Mouse (Mus musculus): ENCODE results near the gene Acsl3.

Gene Acsl3

DNA sequence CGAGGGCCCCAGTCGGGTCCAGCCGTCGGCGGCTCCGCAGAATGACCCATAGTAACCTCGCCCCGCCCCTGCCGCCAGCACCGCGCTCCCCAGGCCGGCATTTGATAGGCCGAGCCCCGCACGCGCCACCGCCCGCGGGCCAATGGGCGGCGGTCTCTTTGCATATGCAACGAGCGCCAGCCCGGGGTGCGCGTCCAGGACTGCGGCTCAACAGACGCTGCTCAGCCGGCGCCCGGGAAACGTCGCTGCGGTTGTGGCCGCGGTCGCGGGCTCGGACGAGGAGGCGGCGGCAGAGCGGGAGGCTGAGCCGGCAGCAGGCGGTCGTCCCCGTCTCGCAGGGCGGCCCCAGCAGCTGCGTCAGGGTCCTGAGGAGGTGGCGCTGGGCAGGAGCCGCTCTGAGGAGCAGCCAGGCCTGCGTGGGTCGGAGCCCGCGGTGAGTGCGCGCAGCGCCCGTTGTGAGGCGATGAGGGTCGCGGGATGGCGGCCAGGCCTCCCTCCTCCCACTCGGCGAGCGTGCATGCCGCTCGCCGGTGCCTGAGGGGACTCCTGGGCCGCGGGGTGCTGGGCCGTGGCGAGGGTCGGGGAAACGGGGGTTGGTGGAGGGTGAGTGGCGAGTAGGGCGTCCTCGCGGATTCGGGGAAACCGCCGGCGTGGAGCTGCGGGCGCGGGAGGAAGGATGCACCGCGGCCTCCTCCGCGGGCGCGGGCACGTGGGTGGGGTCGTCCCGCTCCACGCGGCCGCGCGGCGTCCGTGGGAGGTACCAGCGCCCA is at the start of gene Acsl3, which contains the start of gene Utp14b:
Acsl3 (plus strand) TSS at position 155 of the 770 bp plus-strand sequence.
Utp14b (plus strand) TSS at position 368 of the 770 bp plus-strand sequence.
- DNase-seq, result peak; percentile 98

DNA sequence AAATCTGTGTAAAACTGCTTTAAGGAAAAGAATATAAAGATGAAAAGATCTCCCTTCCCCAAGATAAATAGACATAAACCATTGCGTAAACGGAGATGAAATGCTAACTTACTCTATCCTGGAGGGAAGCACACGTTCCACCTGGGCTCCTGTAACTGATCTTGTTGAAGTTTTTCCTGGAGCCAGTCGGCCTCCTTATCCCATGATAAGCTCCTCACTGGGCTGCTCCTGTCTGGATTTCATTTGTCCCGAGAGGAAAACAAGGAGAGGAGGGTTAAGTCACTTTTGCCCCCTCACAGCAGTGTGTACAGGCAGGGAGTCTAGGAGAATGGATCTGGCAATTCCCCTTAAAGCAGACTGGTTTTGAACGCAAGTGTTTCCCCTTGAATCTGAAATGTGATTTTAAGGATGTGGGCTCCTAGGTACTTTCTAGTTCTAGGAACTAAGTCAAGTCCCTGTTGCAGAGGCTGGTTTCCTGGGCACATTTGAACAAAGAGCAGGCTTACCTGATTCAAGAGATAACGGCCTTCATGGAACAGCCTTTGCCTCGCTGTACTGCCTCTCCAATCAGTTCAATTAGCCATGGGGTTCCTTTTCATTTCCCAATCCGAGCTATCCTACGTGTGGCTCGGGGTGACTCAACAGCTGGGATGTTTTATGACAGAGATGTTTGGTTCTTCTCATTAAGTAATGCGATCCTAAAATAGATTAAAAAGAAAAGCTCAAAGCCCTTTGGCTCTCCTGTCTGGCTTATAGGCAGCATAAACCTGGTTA is 48.3 kb upstream of the Acsl3 start:
- no peak for DNase-seq

DNA sequence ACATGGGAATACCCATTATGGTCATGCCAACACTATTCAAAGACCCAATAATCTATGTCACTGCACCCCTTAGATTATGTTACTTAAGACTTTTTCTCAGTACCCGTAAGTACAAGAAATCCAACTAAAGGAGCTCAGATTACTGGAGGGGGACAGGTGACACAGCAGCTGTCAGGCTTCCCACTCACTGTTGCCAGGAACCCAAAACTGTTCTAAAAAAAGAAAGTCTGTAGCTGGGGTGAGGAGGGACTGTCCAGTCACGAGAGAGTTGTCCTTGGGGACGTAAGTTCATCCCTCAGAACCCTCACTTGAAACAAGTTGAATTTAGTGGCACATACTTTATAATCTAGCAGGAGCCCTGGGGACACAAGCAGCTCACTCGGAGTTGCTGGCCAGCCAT is 46.6 kb upstream of the Acsl3 start:
- no peak for DNase-seq

DNA sequence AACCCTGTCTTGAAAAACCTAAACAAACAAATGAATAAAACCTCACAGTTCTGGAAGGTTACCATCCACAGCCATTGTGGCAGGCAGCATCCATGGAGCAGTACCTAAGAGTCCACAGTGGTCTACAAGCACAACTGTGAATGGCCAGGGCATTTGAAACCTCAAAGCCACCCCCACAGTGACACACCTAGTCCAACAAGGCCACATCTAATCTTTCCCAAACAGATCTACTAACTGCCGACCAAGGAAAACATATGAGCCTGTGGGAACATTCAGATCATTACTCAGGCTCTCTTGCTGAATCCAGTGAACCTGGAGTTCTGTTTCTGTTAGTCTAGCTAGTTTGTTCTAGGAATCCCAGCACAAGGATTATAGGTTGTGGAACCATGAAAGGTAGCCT is 44.7 kb upstream of the Acsl3 start:
- DNase-seq, result no peak

DNA sequence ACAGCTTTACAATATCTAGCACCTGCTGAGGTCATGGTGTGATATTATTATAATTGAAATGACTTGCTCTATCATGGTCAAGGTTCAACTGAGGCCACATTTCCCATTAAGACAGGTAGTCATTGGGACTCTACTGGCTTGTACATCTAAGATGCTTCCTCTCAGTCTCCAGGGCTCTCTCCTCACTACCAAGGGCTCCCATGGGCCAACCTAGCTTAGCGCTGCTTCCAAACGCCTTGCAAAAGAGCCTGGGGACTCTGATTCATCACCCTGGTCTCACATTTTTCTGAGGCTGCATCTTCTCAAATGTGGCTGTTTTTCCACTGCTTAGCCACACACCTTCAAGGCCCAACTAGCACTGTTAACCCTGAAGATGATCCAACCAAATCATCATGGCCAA is 33.3 kb upstream of the Acsl3 start:
- DNase-seq, result no peak

DNA sequence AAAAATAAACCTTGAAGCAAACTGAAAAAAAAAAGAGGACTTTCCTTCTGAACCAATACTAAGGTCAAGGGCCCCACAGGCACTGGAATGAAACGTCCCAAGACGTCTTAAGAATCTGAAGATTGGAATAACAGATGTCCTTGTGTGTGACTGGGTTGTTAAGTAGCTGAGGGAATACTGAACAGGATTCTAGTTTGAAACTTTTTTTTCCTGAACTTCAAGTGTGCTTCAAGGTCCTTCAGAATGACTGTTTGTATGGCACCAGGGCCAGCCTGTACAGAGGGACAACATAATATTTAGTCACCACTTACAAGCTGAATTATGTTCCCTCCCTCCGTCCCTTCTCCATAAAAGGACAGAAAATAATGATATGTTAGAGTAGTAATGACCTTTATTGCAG is 23.1 kb upstream of the Acsl3 start:
- DNase-seq, result no peak

DNA sequence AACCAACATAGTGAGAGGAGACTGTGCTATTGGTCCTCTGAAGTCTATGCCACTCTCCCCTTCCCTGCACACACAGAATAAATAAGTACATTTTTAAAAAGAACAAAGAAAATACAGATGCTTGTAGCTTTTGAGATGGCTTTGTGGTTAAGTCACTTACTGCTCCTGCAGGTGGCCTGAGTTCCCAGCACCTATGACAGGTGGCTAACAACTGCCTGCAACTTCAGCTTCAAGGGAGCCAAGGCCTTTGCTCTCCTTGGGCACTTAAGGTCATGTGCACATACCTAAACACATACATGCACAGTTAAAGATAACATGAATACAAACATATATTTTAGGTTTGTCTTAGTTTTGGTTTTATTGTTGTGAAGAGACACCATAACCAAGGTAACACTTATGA is 16.8 kb upstream of the Acsl3 start:
- no peak for DNase-seq

DNA sequence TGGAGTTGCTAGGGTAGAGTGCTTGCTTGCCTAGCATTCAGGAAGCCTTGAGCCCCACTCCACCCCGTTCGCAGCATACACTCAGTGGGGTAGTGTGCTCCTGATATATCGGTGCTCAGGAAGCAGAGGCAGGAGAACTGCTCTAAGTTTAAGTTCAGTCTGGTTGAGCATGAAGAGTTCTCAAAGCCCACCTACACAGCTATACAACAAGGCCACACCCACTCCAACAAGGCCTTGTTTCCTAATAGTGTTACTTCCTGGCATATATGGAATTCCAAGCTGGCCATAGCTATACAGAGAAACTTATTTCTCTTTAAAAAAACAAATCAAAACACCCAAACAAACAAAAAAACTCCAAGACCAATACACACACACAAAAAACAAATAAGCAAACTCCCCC is 15.8 kb upstream of the Acsl3 start:
- DNase-seq, result no peak

DNA sequence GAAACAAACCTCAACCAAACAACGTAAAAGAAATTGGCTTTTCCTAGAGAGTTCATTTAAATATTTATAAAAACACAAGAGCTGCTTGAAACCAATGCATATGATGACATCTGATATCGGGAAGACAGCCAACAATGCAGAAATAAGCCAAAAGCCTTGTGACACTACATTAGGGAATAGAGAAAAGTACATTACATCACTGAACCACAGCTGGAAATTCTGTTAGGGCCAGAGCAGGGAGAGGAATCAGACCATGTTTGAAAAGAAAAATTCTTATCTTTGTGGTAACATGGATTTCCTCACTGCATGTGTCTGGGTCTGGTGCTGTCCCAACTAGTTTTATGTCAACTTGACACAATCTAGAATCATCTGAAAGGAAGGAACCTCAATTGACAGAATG is 15.4 kb upstream of the Acsl3 start:
- no peak for DNase-seq

DNA sequence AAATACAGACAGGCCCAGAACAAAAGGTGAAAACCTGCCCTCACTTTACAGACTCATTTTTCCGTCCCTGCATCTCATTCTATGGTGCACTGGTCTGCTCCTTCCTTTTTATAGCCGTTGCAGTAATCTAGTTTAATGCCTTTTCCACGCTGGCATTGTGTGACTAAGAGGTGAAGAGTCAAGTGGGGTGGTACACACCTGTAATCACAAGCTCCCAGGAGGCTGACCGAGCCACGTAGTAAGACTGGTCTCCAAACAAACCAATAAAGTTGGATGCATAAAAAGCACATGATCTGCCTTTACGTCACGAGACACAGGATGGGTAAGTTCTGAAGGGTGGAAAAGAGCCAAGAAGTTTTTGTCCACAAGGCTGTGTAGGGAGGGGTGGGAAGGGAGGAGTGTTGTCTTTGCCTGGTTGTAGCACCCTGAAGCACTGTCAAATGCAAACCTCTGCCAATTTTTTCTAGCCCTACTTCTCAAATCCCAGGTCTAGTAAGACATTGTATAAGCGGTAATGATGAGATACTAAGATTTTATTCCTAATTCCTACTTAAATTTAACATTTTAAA is 10.2 kb upstream of the Acsl3 start:
- DNase-seq, result no peak

DNA sequence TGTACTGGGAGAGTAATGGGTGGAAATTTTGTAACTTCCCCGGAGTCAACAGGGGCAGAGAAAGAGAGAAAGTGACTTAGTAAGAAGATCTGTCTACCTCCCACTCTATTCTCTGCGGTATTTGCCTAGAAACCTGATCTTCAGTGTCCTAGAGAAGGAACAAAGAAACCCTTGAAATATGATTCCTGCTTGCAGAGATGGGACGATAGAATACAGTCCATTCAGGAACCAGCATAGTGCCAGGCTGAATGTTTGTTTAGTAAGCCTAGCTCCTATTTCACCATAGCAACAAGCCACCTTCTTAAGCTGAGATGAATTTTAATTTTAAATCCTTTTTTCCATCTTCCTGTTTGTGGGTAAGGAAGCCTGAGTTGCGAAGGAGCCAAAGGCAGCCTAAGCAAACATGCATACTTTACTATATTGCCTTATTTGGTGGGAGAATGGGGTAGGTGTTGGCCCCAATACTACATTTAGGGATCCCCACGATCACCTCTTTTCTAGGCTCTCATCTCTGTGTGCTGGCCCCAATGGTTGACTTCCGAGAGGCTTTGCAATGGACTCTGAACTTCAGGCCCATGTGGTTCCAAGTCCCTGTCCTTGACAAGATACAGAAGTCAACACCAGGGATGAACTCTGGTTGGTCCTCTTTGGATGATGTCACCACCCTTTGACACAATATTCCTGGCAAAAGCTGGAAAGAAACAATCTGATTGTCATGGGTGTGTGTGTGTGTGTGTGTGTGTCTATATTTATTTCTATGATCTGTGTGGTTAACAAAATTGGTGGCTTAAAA is 8.2 kb upstream of the Acsl3 start:
- DNase-seq, result no peak

DNA sequence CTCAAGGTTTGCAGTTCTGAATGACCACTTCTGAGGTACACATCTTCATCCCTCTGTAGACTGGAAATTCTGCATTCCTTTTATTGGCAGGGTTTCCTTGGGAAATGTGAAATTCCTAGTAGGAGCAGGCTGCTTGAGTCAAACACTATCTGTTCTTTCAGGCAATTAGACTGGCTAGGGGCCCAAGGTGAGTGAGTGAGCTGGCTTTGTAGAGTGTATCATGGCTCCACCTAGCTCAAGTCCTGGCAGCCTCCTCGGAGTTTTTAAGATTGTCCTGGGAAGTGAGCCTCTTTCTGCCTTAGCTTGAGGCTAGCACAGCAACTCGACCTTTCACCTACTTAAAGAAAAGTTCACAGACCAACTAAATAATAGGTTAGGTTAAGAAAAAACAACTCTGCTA is 1.2 kb upstream of the Acsl3 start:
- no peak for DNase-seq

DNA sequence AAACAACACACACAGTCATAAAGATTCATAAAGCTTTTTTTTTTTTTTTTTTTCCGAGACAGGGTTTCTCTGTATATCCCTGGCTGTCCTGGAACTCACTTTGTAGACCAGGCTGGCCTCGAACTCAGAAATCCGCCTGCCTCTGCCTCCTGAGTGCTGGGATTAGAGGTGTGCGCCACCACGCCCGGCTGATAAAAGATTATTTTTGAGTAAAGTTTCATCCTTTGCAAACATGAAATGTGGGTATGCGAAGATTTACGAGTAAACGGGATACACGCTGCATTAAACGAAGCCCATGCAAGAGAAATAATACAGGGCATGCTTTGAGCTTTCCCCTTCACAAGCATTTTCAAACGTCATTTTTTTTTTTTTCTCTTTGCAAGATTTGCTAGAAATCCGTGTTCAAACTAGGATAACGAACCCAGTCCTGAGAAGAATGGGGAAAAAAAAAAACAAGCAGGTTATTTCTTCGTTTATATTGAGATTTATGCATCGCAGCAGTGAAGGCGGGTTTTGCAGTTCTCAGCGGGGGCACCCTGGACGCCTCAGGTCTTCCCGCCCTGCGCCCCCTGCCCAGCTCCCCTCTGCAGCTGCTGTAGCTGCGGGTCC is 500 bp upstream of the Acsl3 start:
- DNase-seq, result no peak

DNA sequence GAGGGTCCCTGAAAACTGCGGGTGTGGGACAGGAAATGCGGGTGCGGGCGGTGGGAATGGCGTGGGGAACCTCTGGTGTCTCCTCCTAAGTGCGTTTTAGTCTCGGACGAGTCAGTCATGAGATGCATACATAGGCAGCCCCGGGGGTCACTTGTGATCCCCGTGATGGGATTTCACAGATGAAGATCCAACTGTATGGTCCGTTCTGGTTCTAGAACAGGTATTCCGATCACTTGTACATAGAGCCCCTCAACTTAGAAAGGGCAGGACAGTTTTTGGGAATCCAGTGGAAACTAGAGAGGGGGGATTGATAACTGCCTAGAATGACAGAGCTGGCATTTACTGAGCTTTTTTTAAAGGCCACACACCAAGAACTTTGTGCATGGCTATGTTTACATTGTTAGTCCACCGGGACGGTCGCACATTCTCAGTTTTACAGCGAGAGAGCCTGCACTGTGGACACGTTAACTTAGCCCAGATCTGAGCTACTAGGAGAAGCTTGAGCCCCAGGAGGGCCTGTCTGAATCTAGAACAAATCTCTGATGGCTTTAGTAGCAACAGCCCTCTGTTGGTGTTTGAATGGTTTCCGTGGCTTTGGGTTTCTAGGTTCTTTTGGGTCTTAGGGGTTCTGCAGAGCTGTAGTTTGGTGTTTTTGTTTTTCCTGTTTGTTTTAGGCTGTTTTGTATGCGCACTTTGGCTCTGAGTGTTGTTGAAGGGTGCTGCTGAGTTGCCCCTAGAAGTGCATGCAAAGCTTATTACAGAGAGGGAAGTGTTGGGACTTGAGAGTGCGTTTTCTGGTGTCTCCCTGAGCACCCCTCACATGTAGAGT is 1.0 kb downstream of the Acsl3 start:
- DNase-seq, result peak; percentile 14

DNA sequence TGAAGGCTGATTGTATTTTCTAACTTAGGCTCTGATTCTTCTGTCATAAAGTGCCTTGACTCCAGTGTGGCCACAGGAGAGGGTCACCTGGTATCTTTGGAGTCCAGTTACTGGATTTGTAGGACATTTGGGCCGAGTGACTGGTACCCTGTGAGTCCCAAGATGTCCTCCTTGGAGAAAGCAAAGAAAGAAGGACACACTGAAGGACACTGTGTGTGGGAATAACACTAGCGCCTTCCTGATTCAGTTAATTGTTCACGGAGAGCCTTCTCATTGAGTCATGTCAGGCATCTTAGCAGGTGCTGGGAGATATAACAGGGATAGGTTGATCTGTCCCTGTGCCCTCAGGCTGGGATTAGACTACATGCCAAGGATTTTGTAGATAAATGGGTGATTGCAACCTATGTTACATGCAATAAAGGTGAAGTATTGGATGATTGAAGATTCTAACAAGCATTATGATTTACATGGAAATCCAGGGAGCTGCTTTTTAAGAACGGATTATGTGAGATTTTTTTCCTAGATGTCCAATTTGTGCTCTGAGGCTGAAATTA is 1.7 kb downstream of the Acsl3 start:
- DNase-seq, result no peak

DNA sequence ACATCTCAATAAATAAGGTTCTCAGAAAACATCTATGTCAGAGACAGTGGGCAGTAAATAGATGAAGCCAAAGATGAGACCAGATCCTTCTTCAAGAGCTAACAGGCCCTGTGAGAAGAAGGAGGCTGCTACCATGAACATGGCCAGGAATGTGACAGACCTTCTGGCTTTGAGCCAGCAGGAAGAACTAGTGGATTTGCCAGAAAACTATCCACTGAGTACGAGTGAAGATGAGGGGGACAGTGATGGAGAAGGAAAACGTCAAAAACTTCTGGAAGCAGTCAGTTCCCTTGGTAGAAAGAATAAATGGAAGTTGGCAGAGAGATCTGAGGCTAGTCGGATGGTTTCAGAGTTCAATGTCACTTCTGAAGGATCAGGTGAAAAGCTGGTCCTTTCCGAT is 6.7 kb downstream of the Acsl3 start:
- no peak for DNase-seq

DNA sequence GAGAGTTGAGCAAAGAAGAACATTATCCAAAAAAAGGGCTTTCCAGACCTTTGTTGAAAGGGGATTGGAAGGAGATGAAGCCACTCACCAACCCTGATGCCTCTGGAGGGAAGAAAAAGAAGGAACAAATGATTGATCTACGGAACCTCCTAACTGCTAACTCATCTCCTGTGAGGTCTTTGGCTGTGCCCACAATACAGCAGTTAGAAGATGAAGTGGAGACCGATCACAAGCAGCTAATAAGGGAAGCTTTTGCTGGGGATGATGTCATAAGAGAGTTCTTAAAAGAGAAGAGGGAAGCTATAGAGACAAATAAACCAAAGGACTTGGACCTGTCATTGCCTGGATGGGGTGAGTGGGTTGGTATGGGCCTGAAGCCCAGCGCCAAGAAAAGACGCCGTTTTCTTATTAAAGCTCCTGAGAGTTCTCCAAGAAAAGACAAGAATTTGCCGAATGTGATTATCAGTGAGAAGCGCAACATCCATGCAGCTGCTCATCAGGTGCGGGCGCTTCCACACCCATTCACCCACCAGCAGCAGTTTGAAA is 8.4 kb downstream of the Acsl3 start:
- DNase-seq, result peak; percentile 38

DNA sequence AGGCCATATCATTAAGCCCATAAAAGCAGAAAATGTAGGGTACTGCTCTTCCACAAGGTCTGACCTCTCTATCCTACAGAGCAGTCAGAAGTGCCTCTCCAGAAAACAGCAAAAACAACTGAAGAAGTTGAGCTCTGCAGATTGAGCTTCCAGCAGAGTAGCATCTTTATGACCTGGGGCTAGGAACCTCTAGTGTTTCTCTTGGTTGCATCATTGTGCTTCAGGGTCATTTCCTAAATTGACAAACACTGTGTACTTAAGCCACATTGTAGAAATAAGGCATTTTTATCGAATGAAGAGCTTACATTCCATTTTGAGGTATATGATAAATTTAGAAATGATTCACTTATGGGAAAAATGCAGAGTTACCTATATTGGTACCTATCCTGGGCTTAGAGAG is 9.0 kb downstream of the Acsl3 start:
- DNase-seq, result no peak

DNA sequence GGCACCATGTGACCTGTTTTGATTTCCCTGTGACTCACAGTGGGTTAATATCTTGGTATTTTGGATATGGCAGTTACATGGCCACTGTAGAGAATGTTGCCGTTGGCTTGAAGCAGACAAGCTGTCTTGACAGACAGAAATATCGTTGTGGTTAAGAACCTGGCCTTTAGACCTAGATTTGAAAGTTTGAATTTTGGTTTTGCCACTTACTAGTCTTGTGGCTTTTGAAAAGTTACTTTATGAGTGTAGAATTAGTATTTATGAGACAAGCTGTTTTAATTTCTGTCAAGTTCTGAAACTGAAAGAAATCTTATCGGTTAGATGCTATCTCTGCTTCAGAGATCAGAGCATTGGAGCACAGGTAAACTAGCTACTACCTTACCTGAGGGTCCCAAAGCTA is 24.7 kb downstream of the Acsl3 start:
- no peak for DNase-seq

DNA sequence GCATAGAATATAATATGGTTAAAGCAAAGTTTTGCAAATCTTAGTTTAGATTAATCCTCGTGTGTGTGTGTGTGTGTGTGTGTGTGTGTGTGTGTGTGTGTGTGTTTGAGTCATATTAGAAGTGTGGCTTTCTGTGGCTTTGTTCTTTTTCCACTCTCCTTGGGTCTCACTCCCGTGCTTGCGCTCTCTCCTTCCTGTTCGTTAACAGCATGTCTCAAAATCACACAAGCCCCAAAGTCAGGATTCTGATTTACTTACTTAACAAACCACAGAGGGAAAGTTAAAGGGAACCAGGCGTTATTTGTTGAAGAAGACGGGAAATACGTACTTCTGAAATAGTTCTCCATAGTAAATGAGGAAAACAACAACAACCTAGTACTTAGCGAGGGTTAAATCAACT is 26.5 kb downstream of the Acsl3 start:
- no peak for DNase-seq

DNA sequence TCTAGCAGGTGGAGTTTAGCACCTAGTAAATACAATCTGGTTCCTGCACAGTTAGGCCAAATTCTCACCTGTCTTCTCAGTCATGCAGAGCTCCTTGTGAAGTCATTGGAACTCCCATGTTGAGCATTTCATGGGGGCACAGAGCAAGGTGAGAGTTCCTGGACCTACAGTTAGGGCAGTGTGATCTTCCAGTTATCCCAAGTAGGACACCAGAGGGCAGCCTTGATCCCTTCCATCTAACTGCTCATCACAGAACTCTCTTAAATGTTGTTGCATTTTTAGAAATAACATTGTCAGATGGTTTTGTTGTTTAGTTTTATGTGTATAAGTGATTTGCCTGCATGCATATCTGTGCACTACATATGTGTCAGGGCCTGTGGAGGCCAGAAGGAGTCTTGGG is 29.2 kb downstream of the Acsl3 start:
- DNase-seq, result no peak
